Mouse (Mus musculus) intestine, embryonic 16.5 days (tissue): ENCODE data around the gene Macf1. TPM values are rescaled to one million over a fixed set of nuclear protein-coding genes. Genes with fewer than 3 reads are reported as not detected.
"Not testable (repeated sequence)": the region's sequence is repeated elsewhere in the genome, so short reads cannot be mapped to it uniquely, and the experiment has no call there.

Source experiments
- ATAC-seq: fragments of 200-750 bp; cut with Nextera tagmentation; 2 replicates; pipeline ENCODE4 v1.8.0; 2017; ENCODE audit warnings: moderate TSS enrichment, moderate library complexity
- H3K27ac ChIP-seq: fragments of 300-500 bp; sonication (generic); 2 replicates; pipeline ENCODE4 v1.5.1; 2014; ENCODE audit warnings: mild to moderate bottlenecking, low read length
- H3K27me3 ChIP-seq: fragments of 300-500 bp; sonication (generic); replicated peaks from 2 replicates; pipeline ENCODE4 v1.6.1; 2014; ENCODE audit warnings: low read length, control low read depth, mixed read lengths; ENCODE audit not compliant: control insufficient read depth, insufficient read depth
- H3K36me3 ChIP-seq: fragments of 300-500 bp; sonication (generic); 2 replicates; pipeline ENCODE4 v1.6.1; 2014; ENCODE audit warnings: low read length, control low read depth; ENCODE audit not compliant: control insufficient read depth, insufficient read depth
- H3K4me1 ChIP-seq: fragments of 300-500 bp; sonication (generic); 2 replicates; pipeline ENCODE4 v1.6.1; 2014; ENCODE audit warnings: low read length, control low read depth, mixed read lengths; ENCODE audit not compliant: control insufficient read depth, insufficient read depth
- H3K4me2 ChIP-seq: fragments of 300-500 bp; sonication (generic); 2 replicates; pipeline ENCODE4 v1.6.1; 2014; ENCODE audit warnings: low read depth, low read length, control low read depth
- H3K4me3 ChIP-seq: fragments of 300-500 bp; sonication (generic); 2 replicates; pipeline ENCODE4 v1.5.1; 2014; ENCODE audit warnings: mild to moderate bottlenecking, low read length
- H3K9ac ChIP-seq: fragments of 300-500 bp; sonication (generic); 2 replicates; pipeline ENCODE4 v1.6.1; 2014; ENCODE audit warnings: low read depth, low read length
- H3K9me3 ChIP-seq: fragments of 300-500 bp; sonication (generic); 2 replicates; pipeline ENCODE4 v1.6.1; 2016; ENCODE audit warnings: low read length, control low read depth; ENCODE audit not compliant: control insufficient read depth
- WGBS: fragments of 180-500 bp; shearing (Covaris S2); extraction: QIAGEN DNeasy Blood & Tissue Kit; methylation state at CpG from one replicate; pipeline ENCODE4 v1.1.7; 2014; 5-methylcytosine and 5-hydroxymethylcytosine counted together
- polyA plus RNA-seq: library from polyadenylated mRNA; unstranded; fragments of >200 nt; fragmentation: Nextera tagmentation; extraction: Ambion mirVana; gene quantifications from 2 replicates; pipeline ENCODE4 v1.2.1, GENCODE M21; 2015

Macf1 gene
- polyA plus RNA-seq, 1 experiment from 2014 or later: 19.7 TPM

DNA sequence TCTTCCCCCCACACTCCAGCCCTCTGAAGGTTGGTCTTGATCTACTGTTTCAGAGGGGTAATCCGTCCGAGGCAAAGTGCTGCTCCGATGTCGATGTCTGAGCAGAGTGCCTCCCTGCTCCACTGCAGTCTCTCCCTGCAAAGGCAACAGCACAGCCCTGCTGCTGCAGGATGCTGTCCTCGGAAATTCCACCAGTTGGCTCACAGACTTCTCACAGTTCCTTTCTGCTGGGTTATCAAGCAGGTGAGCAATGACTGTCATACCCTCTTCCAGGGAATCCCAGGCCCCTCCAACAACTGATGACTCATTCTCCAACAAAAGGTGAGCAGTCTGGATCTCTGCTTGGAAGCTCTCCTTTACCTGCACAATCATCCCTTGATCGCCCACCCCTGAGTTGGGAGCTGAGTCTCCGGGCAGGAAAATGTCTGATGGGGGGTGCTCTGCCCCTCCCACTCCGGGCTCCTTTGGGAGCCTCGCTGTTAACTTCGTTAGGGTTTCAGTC, 157.3 kb downstream of the Macf1 start:
- Histone ChIP-seq H3K27me3 (no peaks in the 10 kb centered on the region), H3K36me3 (no peaks in the 10 kb centered on the region), H3K9me3 (no peaks in the 10 kb centered on the region), H3K9ac (peak overlapping the region; percentile 27; the same call in 1 of the 2 replicates), H3K4me3 (peak overlapping the region; percentile 28), H3K27ac (peak overlapping the region; percentile 34; the same call in 1 of the 2 replicates), H3K4me1 (peaks cover 12% of the 10 kb centered on the region), H3K4me2 (peak overlapping the region; percentile 47)
- 0 out of 2 replicates have a peak, but pooled peaks have one; percentile 16 for ATAC-seq
- 37% methylated on average over 10 of the region's 10 CpGs for WGBS

DNA sequence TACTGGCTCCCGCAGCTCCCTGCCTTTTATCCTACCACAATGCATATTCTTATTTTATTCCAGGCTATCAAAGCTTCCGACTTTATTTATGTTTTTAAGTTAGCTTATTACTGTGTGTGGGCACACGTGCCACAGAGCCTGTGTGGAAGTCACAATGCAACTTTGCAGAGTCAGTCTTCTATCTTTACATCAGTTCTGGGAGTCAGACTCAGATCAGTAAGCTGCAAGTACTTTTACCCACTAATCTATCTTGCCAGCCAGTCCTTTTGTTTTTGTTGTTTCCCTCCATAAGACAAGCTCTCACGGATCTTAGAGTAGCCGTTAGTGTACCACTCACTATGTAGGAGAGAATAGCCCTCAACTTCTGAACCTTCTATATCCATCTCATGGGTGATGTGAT, 159.4 kb downstream of the Macf1 start:
- Histone ChIP-seq H3K27me3 (no peaks in the 10 kb centered on the region), H3K4me2 (no peak overlapping the region), H3K9ac (no peak overlapping the region), H3K9me3 (no peaks in the 10 kb centered on the region), H3K4me1 (peaks cover 12% of the 10 kb centered on the region), H3K4me3 (no peak overlapping the region), H3K36me3 (no peaks in the 10 kb centered on the region), H3K27ac (no peak overlapping the region)
- ATAC-seq: no peak
- 88% methylated on average over 5 of the region's 5 CpGs for WGBS

DNA sequence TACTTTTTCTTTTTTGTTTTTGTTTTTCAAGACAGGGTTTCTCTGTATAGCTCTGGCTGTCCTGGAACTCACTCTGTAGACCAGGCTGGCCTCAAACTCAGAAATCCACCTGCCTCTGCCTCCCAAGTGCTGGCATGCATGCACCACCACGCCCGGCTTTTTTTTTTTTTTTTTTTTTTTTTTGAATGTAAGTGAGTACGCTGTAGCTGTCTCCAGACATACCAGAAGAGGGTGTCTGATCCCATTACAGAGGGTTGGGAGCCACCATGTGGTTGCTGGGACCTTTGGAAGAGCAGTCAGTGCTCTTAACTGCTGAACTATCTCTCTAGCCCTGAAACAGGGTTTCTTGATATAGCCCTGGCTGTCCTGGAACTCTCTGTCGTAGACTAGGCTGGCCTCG, 164.0 kb downstream of the Macf1 start:
- H3K27ac ChIP-seq, H3K9ac ChIP-seq, H3K4me1 ChIP-seq, H3K9me3 ChIP-seq, H3K36me3 ChIP-seq, H3K4me2 ChIP-seq, ATAC-seq, H3K27me3 ChIP-seq, H3K4me3 ChIP-seq: not testable (repeated sequence)
- WGBS: 83% methylated on average over 5 of the region's 5 CpGs

DNA sequence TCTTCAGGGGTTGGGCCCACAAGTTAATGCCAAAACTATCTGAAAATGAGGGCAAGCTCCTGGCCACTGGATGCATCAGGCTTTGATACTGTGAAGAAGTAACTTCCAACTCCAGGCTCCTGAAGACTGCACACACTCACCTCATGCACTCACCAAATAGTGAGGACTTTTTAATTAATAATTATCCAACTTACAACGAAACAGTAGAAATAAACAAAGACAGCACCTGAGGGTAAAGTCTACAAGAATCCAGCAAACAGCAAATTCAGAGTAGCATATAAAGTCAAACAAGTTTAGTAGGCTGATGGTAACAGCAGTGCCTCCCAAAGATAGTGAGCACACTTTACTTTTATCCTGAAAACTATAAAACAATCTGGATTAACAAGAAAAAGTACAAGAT, 168.5 kb downstream of the Macf1 start:
- H3K9ac ChIP-seq: no peak overlapping the region
- H3K4me3 ChIP-seq: no peak overlapping the region
- no peak overlapping the region for H3K4me2 ChIP-seq
- H3K27ac ChIP-seq: no peak overlapping the region
- H3K27me3 ChIP-seq: no peaks in the 10 kb centered on the region
- H3K36me3 ChIP-seq: no peaks in the 10 kb centered on the region
- no peaks in the 10 kb centered on the region for H3K9me3 ChIP-seq
- no peaks in the 10 kb centered on the region for H3K4me1 ChIP-seq
- ATAC-seq: no peak
- 52% methylated on average over 1 of the region's 1 CpGs for WGBS

DNA sequence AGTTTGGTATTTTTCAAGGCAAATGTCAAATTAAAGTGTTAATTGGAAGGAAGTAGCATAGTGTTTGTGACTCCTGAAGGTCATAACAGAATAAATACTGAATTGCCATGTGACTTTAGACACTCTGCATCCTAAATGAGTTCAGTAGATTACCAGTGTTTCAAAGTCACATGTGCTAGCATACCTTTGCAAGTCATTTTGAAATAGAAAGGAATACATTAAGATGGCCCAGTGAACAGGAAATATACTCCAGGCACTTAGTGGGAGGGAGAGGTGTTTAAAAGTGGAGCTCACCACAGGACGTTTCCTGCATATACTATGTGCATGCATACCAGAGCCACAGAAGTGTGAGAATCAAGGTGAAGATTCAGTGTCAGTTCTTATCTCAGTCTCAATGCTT, 174.0 kb downstream of the Macf1 start:
- Histone ChIP-seq H3K36me3 (peaks cover 2% of the 10 kb centered on the region; the same call in 1 of the 2 replicates), H3K9me3 (no peaks in the 10 kb centered on the region), H3K27me3 (no peaks in the 10 kb centered on the region), H3K4me1 (no peaks in the 10 kb centered on the region), H3K27ac (no peak overlapping the region), H3K4me2 (no peak overlapping the region), H3K9ac (no peak overlapping the region), H3K4me3 (no peak overlapping the region)
- no peak for ATAC-seq
- 41% methylated on average over 1 of the region's 1 CpGs for WGBS

DNA sequence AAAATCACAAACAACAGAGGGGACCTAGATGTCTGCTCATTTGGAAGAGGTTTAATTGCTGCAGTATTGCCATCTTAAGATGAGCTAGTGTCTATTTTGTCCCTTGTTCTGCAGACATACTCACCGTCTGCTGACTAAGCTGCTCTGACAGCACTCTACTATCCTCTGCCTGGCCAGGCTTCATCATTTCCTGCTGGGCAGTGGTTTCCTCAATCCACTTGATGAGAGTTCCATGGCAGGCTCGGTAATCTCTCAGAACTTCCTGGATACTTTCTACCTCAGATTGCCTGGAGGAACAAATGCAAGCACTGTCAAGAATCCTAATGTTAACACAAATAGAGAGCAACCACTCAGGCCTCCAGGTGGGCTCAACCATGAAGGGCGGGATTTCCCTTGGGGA, 195.1 kb downstream of the Macf1 start:
- Histone ChIP-seq H3K9me3 (no peaks in the 10 kb centered on the region), H3K36me3 (peaks cover 4% of the 10 kb centered on the region; the same call in 1 of the 2 replicates), H3K4me3 (no peak overlapping the region), H3K27ac (no peak overlapping the region), H3K9ac (no peak overlapping the region), H3K4me2 (no peak overlapping the region), H3K4me1 (no peaks in the 10 kb centered on the region), H3K27me3 (no peaks in the 10 kb centered on the region)
- WGBS: 76% methylated on average over 3 of the region's 3 CpGs
- no peak for ATAC-seq

DNA sequence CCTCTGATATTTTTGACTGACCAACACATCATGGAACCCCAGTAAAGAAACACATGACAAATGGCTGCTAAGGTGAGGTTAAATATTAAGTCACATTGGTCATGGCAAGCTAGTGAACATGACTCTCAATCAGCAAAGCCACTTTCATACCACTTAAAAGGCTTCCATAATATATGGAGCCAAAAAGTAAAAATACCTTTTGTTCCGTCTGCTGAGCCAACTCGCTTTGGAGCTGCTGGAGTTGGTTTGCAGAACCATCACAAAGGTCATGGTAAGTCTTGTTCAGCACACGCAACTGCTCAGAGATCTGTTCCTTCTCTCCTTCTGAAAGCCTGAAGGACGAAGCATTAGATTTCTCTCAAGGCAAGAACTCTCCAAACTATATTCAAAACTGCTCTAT, 204.2 kb downstream of the Macf1 start:
- Histone ChIP-seq H3K27ac (no peak overlapping the region), H3K4me3 (no peak overlapping the region), H3K4me1 (no peaks in the 10 kb centered on the region), H3K36me3 (no peaks in the 10 kb centered on the region), H3K4me2 (no peak overlapping the region), H3K27me3 (no peaks in the 10 kb centered on the region), H3K9ac (no peak overlapping the region), H3K9me3 (no peaks in the 10 kb centered on the region)
- 92% methylated on average over 4 of the region's 4 CpGs for WGBS
- ATAC-seq: no peak

DNA sequence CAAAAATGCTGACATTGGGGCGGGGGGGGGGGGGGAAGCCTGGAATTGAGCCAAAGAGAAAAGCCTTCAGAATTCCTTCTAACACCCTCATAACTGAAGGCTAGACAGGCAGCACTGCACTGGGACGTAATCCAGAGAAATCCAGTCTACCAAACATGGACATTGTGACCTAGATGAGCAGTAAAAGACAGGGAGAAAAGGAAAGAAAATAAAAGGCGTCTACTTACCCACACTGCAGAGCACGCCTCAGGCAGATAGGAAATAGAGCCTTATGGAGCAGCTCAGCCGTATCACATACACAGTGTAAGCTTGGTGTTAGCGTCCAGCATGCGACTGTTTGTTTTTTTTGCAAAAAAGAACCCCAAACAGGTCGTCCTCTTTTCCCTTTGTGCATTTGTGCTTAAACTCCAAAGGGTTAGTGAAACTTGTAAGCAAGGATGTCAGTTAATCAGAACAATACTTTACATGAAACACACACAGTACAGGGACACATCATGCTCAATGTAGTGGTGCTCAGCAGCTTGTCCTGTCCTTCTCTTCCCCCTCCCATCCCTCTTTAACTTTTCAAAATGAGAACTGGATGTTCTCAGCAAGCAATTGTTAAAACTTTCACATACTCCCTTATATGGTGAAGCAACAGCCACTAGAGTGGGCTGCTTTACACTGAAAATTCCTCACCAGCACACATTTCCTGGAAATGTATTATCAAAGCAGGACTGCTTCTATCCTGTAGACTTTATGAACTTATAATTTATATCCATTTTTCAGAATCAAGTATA, 205.3 kb downstream of the Macf1 start:
- H3K27me3 ChIP-seq: no peaks in the 10 kb centered on the region
- peaks cover 2% of the 10 kb centered on the region for H3K36me3 ChIP-seq
- H3K4me1 ChIP-seq: no peaks in the 10 kb centered on the region
- no peaks in the 10 kb centered on the region for H3K9me3 ChIP-seq
- WGBS: 62% methylated on average over 8 of the region's 8 CpGs
- peak; percentile 42; the same call in 1 of the 2 replicates for ATAC-seq
- no peak overlapping the region for H3K9ac ChIP-seq
- no peak overlapping the region for H3K4me2 ChIP-seq
- H3K27ac ChIP-seq: peak overlapping the region; percentile 73
- no peak overlapping the region for H3K4me3 ChIP-seq

DNA sequence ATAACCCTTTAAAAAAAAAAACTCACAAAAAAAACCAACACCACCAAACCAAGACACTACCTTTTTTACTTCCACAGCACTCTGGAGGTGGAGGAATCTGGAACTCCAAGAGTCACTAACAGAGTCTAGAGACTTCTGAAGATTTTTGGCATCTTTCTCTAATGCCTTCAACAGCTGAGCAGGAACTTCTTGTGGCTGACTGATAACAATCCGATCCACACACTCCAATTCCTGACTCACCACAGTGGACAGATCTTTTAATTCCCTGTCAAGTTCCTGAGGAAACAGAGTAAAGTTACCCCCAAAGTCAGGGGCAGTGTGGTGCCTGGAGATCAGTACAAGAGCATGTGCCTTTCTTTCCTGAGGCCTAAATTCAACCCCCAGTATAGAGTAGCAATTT, 218.4 kb downstream of the Macf1 start:
- H3K9me3 ChIP-seq: no peaks in the 10 kb centered on the region
- WGBS: 69% methylated on average over 1 of the region's 1 CpGs
- no peak overlapping the region for H3K4me2 ChIP-seq
- H3K27me3 ChIP-seq: no peaks in the 10 kb centered on the region
- H3K9ac ChIP-seq: no peak overlapping the region
- no peaks in the 10 kb centered on the region for H3K4me1 ChIP-seq
- no peak overlapping the region for H3K4me3 ChIP-seq
- ATAC-seq: no peak
- H3K36me3 ChIP-seq: 0 out of 2 replicates have a peak, but pooled peaks cover 3% of the 10 kb centered on the region
- no peak overlapping the region for H3K27ac ChIP-seq
